Mouse (Mus musculus): ENCODE data around the gene Mon1a.

DNA sequence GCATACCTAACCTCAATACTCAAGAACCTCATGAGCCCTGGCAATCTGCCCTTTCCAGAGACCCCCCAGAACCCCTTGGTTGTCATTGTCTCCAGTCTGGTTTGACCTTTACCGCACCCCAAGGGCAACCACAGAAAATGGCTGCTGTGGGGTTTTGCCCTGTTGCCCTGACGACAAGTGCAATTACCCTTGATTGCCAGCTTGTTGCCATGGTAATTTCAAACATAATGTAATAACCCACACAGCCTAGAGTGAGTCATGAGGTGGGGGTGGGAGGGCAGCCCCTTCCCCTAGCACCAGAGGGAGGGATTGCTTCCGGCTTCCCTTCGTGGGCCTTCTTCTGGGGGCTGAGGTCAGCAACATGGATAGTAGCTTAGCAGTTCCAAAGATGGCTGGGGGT lies 44.3 kb downstream of the Mon1a start:
- no peak for TF ChIP-seq CTCF (IDR thresholded peaks at IDR 0.05; ENCODE audit: borderline replicate concordance, insufficient read depth, low read length)
- no peak for TF ChIP-seq POLR2A (IDR thresholded peaks at IDR 0.05; ENCODE audit: low read depth, low read length)

All from embryonic fibroblast, embryonic 13.5 days (primary cell).